In genomic region chr11:82869506-82870172, GRCm38 (mm10) we compare ENCODE assay signal across 8 mouse cellular contexts. TPM values are rescaled to one million over a fixed set of nuclear protein-coding genes. Genes with fewer than 3 reads are reported as not detected.
DNase-seq lines count a peak whose midpoint lies in the region; ATAC-seq and TF ChIP-seq lines count a peak whose summit lies in the region.

No protein-coding gene starts in this region.

- H3K9me3 ChIP-seq in heart, embryonic 16.5 days (replicated peaks; ENCODE audit: control insufficient read depth, low read length) = no peaks in the 10 kb centered on the region
- H3K9me3 ChIP-seq in G1E (replicated peaks) = peaks cover 3% of the 10 kb centered on the region; the same call in 1 of the 2 replicates
- no peaks in the 10 kb centered on the region for H3K9me3 ChIP-seq in forebrain, embryonic 12.5 days
- H3K9me3 ChIP-seq in liver, embryonic 15.5 days (replicated peaks) = no peaks in the 10 kb centered on the region

- TF ChIP-seq CTCF in G1E (IDR thresholded peaks at IDR 0.05; ENCODE audit: low read depth, low read length) = no peak

- H3K27me3 ChIP-seq in heart, embryonic 16.5 days (ENCODE audit: control insufficient read depth, insufficient read depth, low read length) = no peaks in the 10 kb centered on the region
- no peaks in the 10 kb centered on the region for H3K27me3 ChIP-seq in G1E (ENCODE audit: insufficient read depth, low read length)
- no peaks in the 10 kb centered on the region for H3K27me3 ChIP-seq in forebrain, embryonic 12.5 days
- no peaks in the 10 kb centered on the region for H3K27me3 ChIP-seq in liver, embryonic 15.5 days

- H3K27ac ChIP-seq in heart, embryonic 16.5 days (ENCODE audit: low read length) = peak overlapping the region; percentile 65
- H3K27ac ChIP-seq in forebrain, embryonic 12.5 days = no peak overlapping the region
- peak overlapping the region; percentile 94 for H3K27ac ChIP-seq in liver, embryonic 15.5 days (replicated peaks)

- DNase-seq in heart, postnatal 4 days = no peak
- no peak for DNase-seq in G1E (ENCODE audit: low spot score)
- DNase-seq in frontal cortex, postnatal 36 days (ENCODE audit: low spot score in 2 of 2) = no peak
- no peak for DNase-seq in right cerebral cortex, postnatal 4 days

- H3K4me1 ChIP-seq in heart, embryonic 16.5 days (ENCODE audit: control insufficient read depth, insufficient read depth, low read length) = peaks cover 5% of the 10 kb centered on the region
- H3K4me1 ChIP-seq in G1E (ENCODE audit: insufficient read depth, low read depth, low read length) = peaks cover 48% of the 10 kb centered on the region
- H3K4me1 ChIP-seq in forebrain, embryonic 12.5 days = peaks cover 13% of the 10 kb centered on the region; the same call in 1 of the 2 replicates
- H3K4me1 ChIP-seq in liver, embryonic 15.5 days (replicated peaks) = peaks cover 52% of the 10 kb centered on the region

- H3K36me3 ChIP-seq in heart, embryonic 16.5 days (ENCODE audit: control insufficient read depth, insufficient read depth) = no peaks in the 10 kb centered on the region
- H3K36me3 ChIP-seq in G1E (replicated peaks) = peaks cover 6% of the 10 kb centered on the region
- H3K36me3 ChIP-seq in forebrain, embryonic 12.5 days (replicated peaks) = no peaks in the 10 kb centered on the region
- no peaks in the 10 kb centered on the region for H3K36me3 ChIP-seq in liver, embryonic 15.5 days (replicated peaks)

- WGBS in heart, embryonic 16.5 days = 63% methylated on average over 9 of the region's 9 CpGs
- WGBS in forebrain, embryonic 12.5 days = 80% methylated on average over 9 of the region's 9 CpGs
- WGBS in liver, embryonic 15.5 days (ENCODE audit: insufficient replicate concordance) = 40% methylated on average over 9 of the region's 9 CpGs

- peak overlapping the region; percentile 94 for H3K4me3 ChIP-seq in heart, embryonic 16.5 days (ENCODE audit: low read length)
- H3K4me3 ChIP-seq in G1E (ENCODE audit: low read depth, low read length) = peak overlapping the region; percentile 93
- peak overlapping the region; percentile 87 for H3K4me3 ChIP-seq in forebrain, embryonic 12.5 days (replicated peaks)
- peak overlapping the region; percentile 99 for H3K4me3 ChIP-seq in liver, embryonic 15.5 days (replicated peaks)

- H3K9ac ChIP-seq in heart, embryonic 16.5 days (ENCODE audit: low read length) = peak overlapping the region; percentile 80
- no peak overlapping the region for H3K9ac ChIP-seq in forebrain, embryonic 12.5 days
- H3K9ac ChIP-seq in liver, embryonic 15.5 days = peak overlapping the region; percentile 99

- ATAC-seq in heart, embryonic 16.5 days (replicated peaks; ENCODE audit: extremely low read depth, insufficient read depth, low FRiP score) = no peak
- ATAC-seq in G1E (ENCODE audit: extremely low read depth, insufficient number of reproducible peaks, low FRiP score, poor library complexity, severe bottlenecking) = no peak
- no peak for ATAC-seq in forebrain, embryonic 12.5 days (ENCODE audit: low FRiP score)
- ATAC-seq in liver, embryonic 15.5 days (ENCODE audit: insufficient read depth) = no peak
- no peak for ATAC-seq in activated CD4-positive, CD25-positive, alpha-beta regulatory T cell, adult 4 months

- peak overlapping the region; percentile 76 for H3K4me2 ChIP-seq in heart, embryonic 16.5 days (ENCODE audit: low read depth, low read length)
- H3K4me2 ChIP-seq in forebrain, embryonic 12.5 days = peak overlapping the region; percentile 80
- H3K4me2 ChIP-seq in liver, embryonic 15.5 days = peak overlapping the region; percentile 68

RNA-seq across cellular contexts. Expression of gene Rffl, which starts 1.4 kb away (rescaled TPM):
- polyA plus RNA-seq in heart, embryonic 16.5 days (2015; fragmentation: Nextera tagmentation; extraction: Ambion mirVana) = 5.1 and 5.5 TPM in 2 replicates
- total RNA-seq in heart, postnatal 4 days (2021) = 1 to 10 TPM; 3.6 to 4.4 TPM
- total RNA-seq in G1E (2014; fragmentation: Nextera tagmentation) = 54.7 and 71.1 TPM in 2 replicates
- 25.6 and 27.9 TPM in 2 replicates for total RNA-seq in G1E (2017)
- 29.1 and 46.6 TPM in 2 replicates for polyA plus RNA-seq in G1E (2012)
- 16.6 and 19.1 TPM in 2 replicates for polyA plus RNA-seq in forebrain, embryonic 12.5 days (2016; fragmentation: Nextera tagmentation; extraction: Ambion mirVana)
- polyA plus RNA-seq in liver, embryonic 15.5 days (2015; fragmentation: Nextera tagmentation; extraction: Ambion mirVana) = 24.5 and 26.0 TPM in 2 replicates
- 1 to 10 TPM; 7.9 to 9.4 TPM for polyA plus RNA-seq in activated CD4-positive, CD25-positive, alpha-beta regulatory T cell, adult 4 months (2017; shearing (Covaris generic))

RNA-seq across cellular contexts. Expression of gene Rad51d, which starts 20.8 kb away (rescaled TPM):
- 13.8 and 14.4 TPM in 2 replicates for polyA plus RNA-seq in heart, embryonic 16.5 days (2015; fragmentation: Nextera tagmentation; extraction: Ambion mirVana)
- 10 to 100 TPM; 10.2 to 11.0 TPM for total RNA-seq in heart, postnatal 4 days (2021)
- 21.3 and 24.6 TPM in 2 replicates for total RNA-seq in G1E (2014; fragmentation: Nextera tagmentation)
- 13.4 and 16.0 TPM in 2 replicates for total RNA-seq in G1E (2017)
- polyA plus RNA-seq in G1E (2012) = 10.3 and 13.6 TPM in 2 replicates
- 12.6 and 14.2 TPM in 2 replicates for polyA plus RNA-seq in forebrain, embryonic 12.5 days (2016; fragmentation: Nextera tagmentation; extraction: Ambion mirVana)
- 5.6 and 6.2 TPM in 2 replicates for polyA plus RNA-seq in liver, embryonic 15.5 days (2015; fragmentation: Nextera tagmentation; extraction: Ambion mirVana)
- 10 to 100 TPM; 21.4 to 28.1 TPM for polyA plus RNA-seq in activated CD4-positive, CD25-positive, alpha-beta regulatory T cell, adult 4 months (2017; shearing (Covaris generic))

RNA-seq across cellular contexts. Expression of gene Fndc8, which starts 22.3 kb away (rescaled TPM):
- 0.12 and 0.20 TPM in 2 replicates for polyA plus RNA-seq in heart, embryonic 16.5 days (2015; fragmentation: Nextera tagmentation; extraction: Ambion mirVana)
- under 1 TPM; 0.12 to 0.16 TPM for total RNA-seq in heart, postnatal 4 days (2021)
- total RNA-seq in G1E (2014; fragmentation: Nextera tagmentation) = not detected in 2 replicates
- total RNA-seq in G1E (2017) = 0.05 TPM in 1 of 2 replicates, not detected in the other
- polyA plus RNA-seq in G1E (2012) = not detected in 2 replicates
- polyA plus RNA-seq in forebrain, embryonic 12.5 days (2016; fragmentation: Nextera tagmentation; extraction: Ambion mirVana) = 0.21 and 0.40 TPM in 2 replicates
- polyA plus RNA-seq in liver, embryonic 15.5 days (2015; fragmentation: Nextera tagmentation; extraction: Ambion mirVana) = 0.07 and 0.18 TPM in 2 replicates
- polyA plus RNA-seq in activated CD4-positive, CD25-positive, alpha-beta regulatory T cell, adult 4 months (2017; shearing (Covaris generic)) = under 1 TPM in 1 of 2 experiments, not detected in 1; 0.25 TPM

RNA-seq across cellular contexts. Expression of gene Nle1, which starts 38.6 kb away (rescaled TPM):
- polyA plus RNA-seq in heart, embryonic 16.5 days (2015; fragmentation: Nextera tagmentation; extraction: Ambion mirVana) = 22.2 TPM in 2 replicates
- 10 to 100 TPM; 17.4 to 20.1 TPM for total RNA-seq in heart, postnatal 4 days (2021)
- total RNA-seq in G1E (2014; fragmentation: Nextera tagmentation) (27.6 and 38.6 TPM in 2 replicates), G1E (2017) (18.6 and 23.2 TPM in 2 replicates)
- polyA plus RNA-seq in G1E (2012) = 92.9 and 93.8 TPM in 2 replicates
- 32.3 and 37.3 TPM in 2 replicates for polyA plus RNA-seq in forebrain, embryonic 12.5 days (2016; fragmentation: Nextera tagmentation; extraction: Ambion mirVana)
- polyA plus RNA-seq in liver, embryonic 15.5 days (2015; fragmentation: Nextera tagmentation; extraction: Ambion mirVana) = 12.4 and 13.6 TPM in 2 replicates
- polyA plus RNA-seq in activated CD4-positive, CD25-positive, alpha-beta regulatory T cell, adult 4 months (2017; shearing (Covaris generic)) = 10 to 100 TPM; 34.6 to 37.7 TPM

RNA-seq across cellular contexts. Expression of gene Unc45b, which starts 40.7 kb away (rescaled TPM):
- 188 and 201 TPM in 2 replicates for polyA plus RNA-seq in heart, embryonic 16.5 days (2015; fragmentation: Nextera tagmentation; extraction: Ambion mirVana)
- 100 to 1,000 TPM; 177 to 187 TPM for total RNA-seq in heart, postnatal 4 days (2021)
- 0.38 TPM in 1 of 2 replicates, not detected in the other for total RNA-seq in G1E (2014; fragmentation: Nextera tagmentation)
- 0.12 and 0.33 TPM in 2 replicates for total RNA-seq in G1E (2017)
- polyA plus RNA-seq in G1E (2012) = 0.01 and 0.02 TPM in 2 replicates
- 1.0 and 1.3 TPM in 2 replicates for polyA plus RNA-seq in forebrain, embryonic 12.5 days (2016; fragmentation: Nextera tagmentation; extraction: Ambion mirVana)
- 1.7 TPM in 2 replicates for polyA plus RNA-seq in liver, embryonic 15.5 days (2015; fragmentation: Nextera tagmentation; extraction: Ambion mirVana)
- polyA plus RNA-seq in activated CD4-positive, CD25-positive, alpha-beta regulatory T cell, adult 4 months (2017; shearing (Covaris generic)) = not detected
